Mouse (Mus musculus): ENCODE data around the gene Nlgn1. TPM values are rescaled to one million over a fixed set of nuclear protein-coding genes. Genes with fewer than 3 reads are reported as not detected.

Nlgn1 gene
- polyA plus RNA-seq, 2 experiments, result not detected

DNA sequence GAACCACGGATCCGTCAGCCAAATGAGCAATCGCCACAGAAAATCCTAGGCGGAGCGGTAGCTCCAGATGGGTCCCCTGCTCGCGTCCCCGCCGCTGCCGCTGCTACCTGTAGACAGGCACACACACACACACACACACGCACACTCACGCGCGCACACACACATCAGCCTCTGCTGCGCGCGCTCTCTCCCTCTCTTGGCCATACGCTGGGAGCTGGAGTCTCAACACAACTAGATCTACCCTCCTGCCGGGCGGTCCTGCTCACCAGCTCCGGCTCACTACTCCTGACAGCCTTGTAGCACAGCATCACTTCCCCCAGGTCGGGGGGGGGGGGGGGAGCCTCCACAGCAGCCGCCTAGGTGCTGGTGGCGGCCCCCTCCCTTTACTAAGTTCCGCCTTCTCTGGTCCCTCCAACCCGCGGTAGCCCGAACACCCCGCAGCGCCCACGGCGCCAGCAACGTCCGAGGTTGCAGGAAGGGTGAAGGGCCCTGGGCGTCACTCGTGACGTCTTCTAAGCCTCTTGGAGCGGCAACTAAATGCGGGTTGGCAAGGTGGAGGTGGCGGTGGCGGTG lies 1.1 kb upstream of the Nlgn1 start:
- no peaks in the 10 kb centered on the region for H3K9me3 ChIP-seq (ENCODE audit: control insufficient read depth, low read length)
- no peak overlapping the region for H3K4me3 ChIP-seq (ENCODE audit: insufficient read depth in 1 of 2, low read depth in 2 of 2, low read length in 2 of 2)
- peaks cover 29% of the 10 kb centered on the region for H3K27me3 ChIP-seq (ENCODE audit: control insufficient read depth, insufficient read depth, low read length)
- no peak overlapping the region for H3K9ac ChIP-seq (replicated peaks)
- DNase-seq (ENCODE audit: low read depth in 3 of 3, low spot score in 3 of 3) (no peak), ATAC-seq (ENCODE audit: insufficient read depth) (no peak)
- no peak overlapping the region; the same call in 1 of the 2 replicates for H3K4me2 ChIP-seq (ENCODE audit: low read depth)
- no peaks in the 10 kb centered on the region for H3K36me3 ChIP-seq (replicated peaks; ENCODE audit: control insufficient read depth, insufficient read depth, low read depth)
- no peaks in the 10 kb centered on the region for H3K4me1 ChIP-seq (replicated peaks; ENCODE audit: control insufficient read depth in 2 of 2, insufficient read depth in 2 of 2, low read length in 1 of 2)
- under 1% methylated on average over 41 of the region's 41 CpGs for WGBS (ENCODE audit: insufficient replicate concordance)
- no peak overlapping the region for H3K27ac ChIP-seq
- TF ChIP-seq CTCF (IDR thresholded peaks at IDR 0.05; ENCODE audit: low read depth) (no peak), EP300 (IDR thresholded peaks at IDR 0.05; ENCODE audit: low read depth) (no peak)

DNA sequence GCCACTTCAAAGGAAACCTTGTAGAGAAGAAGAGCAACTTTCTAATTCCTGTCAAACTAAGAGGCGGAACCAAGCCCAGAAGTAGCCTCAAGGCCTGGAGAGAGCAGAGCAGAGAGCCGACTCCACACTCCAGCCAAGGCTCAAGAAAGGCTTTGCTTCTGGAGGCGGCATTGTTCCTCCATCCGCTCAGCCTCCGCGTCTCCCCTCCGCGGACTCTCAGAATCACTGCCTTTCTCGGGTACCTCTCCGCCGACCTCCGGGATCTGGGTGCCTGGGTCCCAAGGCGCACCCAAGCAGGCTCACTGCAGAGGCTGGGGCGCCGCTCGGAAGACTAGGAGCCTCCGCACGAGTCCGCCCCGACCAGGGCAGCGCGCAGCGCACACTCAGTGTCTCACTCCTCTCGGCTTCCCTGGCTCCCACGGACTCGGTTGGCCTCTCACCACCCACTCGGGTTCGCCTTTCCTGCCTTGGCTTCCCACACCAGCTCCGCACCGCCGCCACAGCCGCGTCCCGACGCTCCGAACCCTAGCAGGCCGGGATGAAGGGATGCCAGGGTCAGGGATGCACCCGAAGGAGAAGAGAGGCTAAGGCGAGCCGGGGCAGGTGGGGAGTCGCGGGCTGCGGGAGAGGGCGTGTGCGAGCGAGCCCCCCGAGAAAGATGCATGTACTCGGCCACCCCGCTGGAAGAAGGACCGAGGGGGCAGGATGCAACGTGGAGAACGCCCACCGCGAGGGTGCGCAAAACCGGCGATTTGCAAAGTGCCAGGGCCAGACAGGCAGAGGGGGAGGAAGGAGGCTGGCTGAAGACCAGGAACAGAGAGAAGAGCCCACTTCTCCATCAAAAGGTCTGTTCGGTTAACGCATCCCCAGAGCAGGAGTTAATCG lies 841 bp downstream of the Nlgn1 start:
- H3K4me2 ChIP-seq (ENCODE audit: low read depth), result no peak overlapping the region
- no peak for TF ChIP-seq EP300 (IDR thresholded peaks at IDR 0.05; ENCODE audit: low read depth)
- no peak for TF ChIP-seq CTCF (IDR thresholded peaks at IDR 0.05; ENCODE audit: low read depth)
- H3K27me3 ChIP-seq (ENCODE audit: control insufficient read depth, insufficient read depth, low read length), result peaks cover 29% of the 10 kb centered on the region
- no peaks in the 10 kb centered on the region for H3K36me3 ChIP-seq (replicated peaks; ENCODE audit: control insufficient read depth, insufficient read depth, low read depth)
- H3K4me1 ChIP-seq (replicated peaks; ENCODE audit: control insufficient read depth in 2 of 2, insufficient read depth in 2 of 2, low read length in 1 of 2), result no peaks in the 10 kb centered on the region
- ATAC-seq (ENCODE audit: insufficient read depth) (no peak), DNase-seq (ENCODE audit: low read depth in 3 of 3, low spot score in 3 of 3) (no peak)
- no peak overlapping the region for H3K9ac ChIP-seq (replicated peaks)
- no peak overlapping the region for H3K4me3 ChIP-seq (ENCODE audit: insufficient read depth in 1 of 2, low read depth in 2 of 2, low read length in 2 of 2)
- no peaks in the 10 kb centered on the region for H3K9me3 ChIP-seq (ENCODE audit: control insufficient read depth, low read length)
- WGBS (ENCODE audit: insufficient replicate concordance), result under 1% methylated on average over 60 of the region's 60 CpGs
- no peak overlapping the region for H3K27ac ChIP-seq

DNA sequence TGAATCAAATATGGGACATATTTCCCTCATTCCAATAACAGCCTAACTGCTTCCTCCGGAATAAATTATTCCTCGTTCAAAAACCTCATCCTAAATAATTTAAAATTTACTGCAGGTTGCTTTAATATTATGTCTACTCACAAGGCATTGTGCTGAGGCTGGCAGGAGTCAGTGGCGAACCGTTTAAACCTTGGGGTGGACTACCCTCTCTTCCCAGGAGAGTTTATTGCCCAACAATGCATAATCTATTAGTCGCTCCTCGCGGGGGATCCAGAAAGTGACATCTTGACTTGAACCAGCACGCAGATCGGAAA lies 1.4 kb downstream of the Nlgn1 start:
- DNase-seq (ENCODE audit: low read depth in 3 of 3, low spot score in 3 of 3) (no peak), ATAC-seq (ENCODE audit: insufficient read depth) (no peak)
- Histone ChIP-seq H3K27me3 (ENCODE audit: control insufficient read depth, insufficient read depth, low read length) (peaks cover 29% of the 10 kb centered on the region), H3K27ac (no peak overlapping the region), H3K4me3 (ENCODE audit: insufficient read depth in 1 of 2, low read depth in 2 of 2, low read length in 2 of 2) (no peak overlapping the region), H3K4me1 (replicated peaks; ENCODE audit: control insufficient read depth in 2 of 2, insufficient read depth in 2 of 2, low read length in 1 of 2) (no peaks in the 10 kb centered on the region), H3K4me2 (ENCODE audit: low read depth) (no peak overlapping the region), H3K36me3 (replicated peaks; ENCODE audit: control insufficient read depth, insufficient read depth, low read depth) (no peaks in the 10 kb centered on the region), H3K9ac (replicated peaks) (no peak overlapping the region), H3K9me3 (ENCODE audit: control insufficient read depth, low read length) (no peaks in the 10 kb centered on the region)
- WGBS (ENCODE audit: insufficient replicate concordance), result 11% methylated on average over 9 of the region's 9 CpGs
- no peak for TF ChIP-seq EP300 (IDR thresholded peaks at IDR 0.05; ENCODE audit: low read depth)
- no peak for TF ChIP-seq CTCF (IDR thresholded peaks at IDR 0.05; ENCODE audit: low read depth)

DNA sequence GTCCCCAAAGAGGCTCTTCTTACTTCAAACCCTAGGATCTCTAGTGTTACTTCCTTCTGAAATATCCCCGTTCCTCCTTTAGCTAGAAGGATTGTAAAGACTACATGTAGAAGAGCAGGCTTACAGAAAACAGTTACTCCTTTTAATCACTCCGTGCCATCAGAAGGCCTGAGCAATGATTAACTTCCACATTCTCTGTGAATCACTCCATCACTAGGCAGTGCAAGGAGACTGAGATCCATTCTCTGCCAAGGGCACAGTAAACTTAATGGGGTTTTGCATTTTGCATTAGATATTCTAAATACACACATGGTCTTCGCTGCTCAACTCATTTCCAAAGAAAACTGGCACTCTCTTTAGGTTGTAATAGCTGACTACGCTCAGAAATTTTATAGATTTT lies 2.2 kb downstream of the Nlgn1 start:
- H3K4me1 ChIP-seq (replicated peaks; ENCODE audit: control insufficient read depth in 2 of 2, insufficient read depth in 2 of 2, low read length in 1 of 2), result no peaks in the 10 kb centered on the region
- ATAC-seq (ENCODE audit: insufficient read depth), result no peak
- H3K4me2 ChIP-seq (ENCODE audit: low read depth), result no peak overlapping the region
- no peak for DNase-seq (ENCODE audit: low read depth in 3 of 3, low spot score in 3 of 3)
- H3K36me3 ChIP-seq (replicated peaks; ENCODE audit: control insufficient read depth, insufficient read depth, low read depth), result no peaks in the 10 kb centered on the region
- H3K9ac ChIP-seq (replicated peaks), result no peak overlapping the region
- TF ChIP-seq CTCF (IDR thresholded peaks at IDR 0.05; ENCODE audit: low read depth) (no peak), EP300 (IDR thresholded peaks at IDR 0.05; ENCODE audit: low read depth) (no peak)
- H3K27ac ChIP-seq, result no peak overlapping the region
- no peaks in the 10 kb centered on the region for H3K9me3 ChIP-seq (ENCODE audit: control insufficient read depth, low read length)
- H3K4me3 ChIP-seq (ENCODE audit: insufficient read depth in 1 of 2, low read depth in 2 of 2, low read length in 2 of 2), result no peak overlapping the region
- peaks cover 29% of the 10 kb centered on the region for H3K27me3 ChIP-seq (ENCODE audit: control insufficient read depth, insufficient read depth, low read length)
- 43% methylated on average over 4 of the region's 4 CpGs for WGBS (ENCODE audit: insufficient replicate concordance)

DNA sequence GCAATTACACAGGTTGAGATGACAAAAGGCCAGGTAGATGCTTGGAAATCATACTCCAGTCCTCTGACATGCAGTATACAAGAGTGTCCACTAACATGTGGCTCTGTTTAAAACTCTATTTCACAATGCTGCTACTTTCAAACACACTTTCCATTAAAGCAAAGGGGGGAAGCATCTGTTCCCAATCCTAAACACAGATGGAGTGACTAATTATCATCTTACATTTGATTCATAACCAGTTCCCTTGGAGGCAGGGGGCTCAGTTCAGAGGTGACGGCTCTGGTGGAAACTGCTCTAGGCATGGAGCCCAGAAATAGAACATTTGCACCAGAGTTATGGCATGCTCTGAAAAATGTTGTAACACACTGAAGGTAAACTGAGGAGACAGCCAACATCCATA lies 7.8 kb downstream of the Nlgn1 start:
- no peak overlapping the region for H3K9ac ChIP-seq (replicated peaks)
- no peaks in the 10 kb centered on the region for H3K27me3 ChIP-seq (ENCODE audit: control insufficient read depth, insufficient read depth, low read length)
- no peak overlapping the region for H3K4me3 ChIP-seq (ENCODE audit: insufficient read depth in 1 of 2, low read depth in 2 of 2, low read length in 2 of 2)
- 63% methylated on average over 1 of the region's 1 CpGs for WGBS (ENCODE audit: insufficient replicate concordance)
- H3K9me3 ChIP-seq (ENCODE audit: control insufficient read depth, low read length), result no peaks in the 10 kb centered on the region
- no peak overlapping the region for H3K27ac ChIP-seq
- H3K36me3 ChIP-seq (replicated peaks; ENCODE audit: control insufficient read depth, insufficient read depth, low read depth), result no peaks in the 10 kb centered on the region
- H3K4me1 ChIP-seq (replicated peaks; ENCODE audit: control insufficient read depth in 2 of 2, insufficient read depth in 2 of 2, low read length in 1 of 2), result no peaks in the 10 kb centered on the region
- no peak overlapping the region for H3K4me2 ChIP-seq (ENCODE audit: low read depth)
- TF ChIP-seq CTCF (IDR thresholded peaks at IDR 0.05; ENCODE audit: low read depth) (no peak), EP300 (IDR thresholded peaks at IDR 0.05; ENCODE audit: low read depth) (no peak)
- DNase-seq (ENCODE audit: low read depth in 3 of 3, low spot score in 3 of 3), result no peak
- no peak for ATAC-seq (ENCODE audit: insufficient read depth)

All from liver, embryonic 14.5 days (tissue).